Mouse (Mus musculus) lung, postnatal 0 days (tissue): Measurements from ENCODE around the gene Rai14. TPM values are rescaled to one million over a fixed set of nuclear protein-coding genes. Genes with fewer than 3 reads are reported as not detected.

ENCODE experiments used
- ATAC-seq: fragments of 200-750 bp; cut with Nextera tagmentation; 2 replicates; pipeline ENCODE4 v1.8.0; 2017; ENCODE audit warnings: moderate library complexity
- DNase-seq: peaks from one replicate; pipeline ENCODE4 v3.0.0-alpha.2; 2016; ENCODE audit warnings: low spot score
- H3K27ac ChIP-seq: fragments of 300-500 bp; sonication (generic); 2 replicates; pipeline ENCODE4 v1.5.1; 2014; ENCODE audit warnings: antibody characterized with exemption, mild to moderate bottlenecking, low read length, mixed read lengths
- H3K27me3 ChIP-seq: fragments of 300-500 bp; sonication (generic); replicated peaks from 2 replicates; pipeline ENCODE4 v1.6.1; 2014; ENCODE audit warnings: low read length, mixed read lengths; ENCODE audit not compliant: insufficient read depth
- H3K36me3 ChIP-seq: fragments of 300-500 bp; sonication (generic); 2 replicates; pipeline ENCODE4 v1.6.1; 2014; ENCODE audit warnings: low read length, mixed read lengths; ENCODE audit not compliant: insufficient read depth
- H3K4me1 ChIP-seq: fragments of 300-500 bp; sonication (generic); 2 replicates; pipeline ENCODE4 v1.6.1; 2014; ENCODE audit warnings: antibody characterized with exemption, low read depth, low read length, mixed read lengths; ENCODE audit not compliant: insufficient read depth
- H3K4me2 ChIP-seq: fragments of 300-500 bp; sonication (generic); replicated peaks from 2 replicates; pipeline ENCODE4 v1.6.1; 2014; ENCODE audit warnings: low read depth, mild to moderate bottlenecking, low read length, moderate library complexity, mixed read lengths
- H3K4me3 ChIP-seq: fragments of 300-500 bp; sonication (generic); 2 replicates; pipeline ENCODE4 v1.5.1; 2014; ENCODE audit warnings: low read depth, low read length
- H3K9ac ChIP-seq: fragments of 300-500 bp; sonication (generic); replicated peaks from 2 replicates; pipeline ENCODE4 v1.6.1; 2014; ENCODE audit warnings: low read depth, mild to moderate bottlenecking
- H3K9me3 ChIP-seq: fragments of 300-500 bp; sonication (generic); 2 replicates; pipeline ENCODE4 v1.6.1; 2016; ENCODE audit warnings: low read length, mixed read lengths
- CTCF ChIP-seq: IDR thresholded peaks from 2 replicates; pipeline ENCODE4 v1.5.1; 2016; ENCODE audit warnings: antibody characterized with exemption, mild to moderate bottlenecking
- EP300 ChIP-seq: IDR thresholded peaks from 2 replicates; pipeline ENCODE4 v1.6.1; 2016; ENCODE audit warnings: antibody characterized with exemption, mild to moderate bottlenecking, control low read depth
- WGBS: fragments of 180-500 bp; shearing (Covaris S2); extraction: QIAGEN DNeasy Blood & Tissue Kit; methylation state at CpG from one replicate; pipeline ENCODE4 v1.1.7; 2014; 5-methylcytosine and 5-hydroxymethylcytosine counted together
- polyA plus RNA-seq: library from polyadenylated mRNA; unstranded; fragments of >200 nt; fragmentation: Nextera tagmentation; extraction: Ambion mirVana; gene quantifications from 2 replicates; pipeline ENCODE4 v1.2.1, GENCODE M21; 2015

Rai14 gene
- polyA plus RNA-seq, 1 experiment from 2014 or later = 56.0 TPM

- no peaks in the 10 kb centered on the region for H3K36me3 ChIP-seq
- H3K27me3 ChIP-seq = no peaks in the 10 kb centered on the region
- WGBS = 67% methylated on average over 5 of the region's 5 CpGs
- no peak overlapping the region for H3K4me3 ChIP-seq
- no peak for DNase-seq
- peaks cover 8% of the 10 kb centered on the region; the same call in 1 of the 2 replicates for H3K4me1 ChIP-seq
- TF ChIP-seq EP300 = no peak
- no peak for TF ChIP-seq CTCF
- no peak overlapping the region for H3K4me2 ChIP-seq
- no peaks in the 10 kb centered on the region for H3K9me3 ChIP-seq
- no peak for ATAC-seq
- H3K9ac ChIP-seq = no peak overlapping the region
- H3K27ac ChIP-seq = no peak overlapping the region
Measured at GRCm38 (mm10) chr15:10690973-10691372, 23.5 kb downstream of the Rai14 start.

- ATAC-seq (peak; percentile 96), DNase-seq (peak; percentile 97)
- no peak overlapping the region for H3K9ac ChIP-seq
- H3K4me3 ChIP-seq = no peak overlapping the region
- no peaks in the 10 kb centered on the region for H3K9me3 ChIP-seq
- TF ChIP-seq EP300 (peak; percentile 87), CTCF (no peak)
- 42% methylated on average over 13 of the region's 13 CpGs for WGBS
- H3K4me1 ChIP-seq = peaks cover 8% of the 10 kb centered on the region; the same call in 1 of the 2 replicates
- H3K27me3 ChIP-seq = no peaks in the 10 kb centered on the region
- 0 out of 2 replicates have a peak overlapping the region, but pooled peaks have one; percentile 7 for H3K27ac ChIP-seq
- no peaks in the 10 kb centered on the region for H3K36me3 ChIP-seq
- H3K4me2 ChIP-seq = no peak overlapping the region
Measured at GRCm38 (mm10) chr15:10690219-10690618, 24.2 kb downstream of the Rai14 start.

GRCm38 (mm10) chr15:10689304-10689703, 25.1 kb downstream of the Rai14 start:
- DNase-seq = no peak
- peaks cover 8% of the 10 kb centered on the region; the same call in 1 of the 2 replicates for H3K4me1 ChIP-seq
- no peak for TF ChIP-seq EP300
- no peak for TF ChIP-seq CTCF
- H3K4me2 ChIP-seq = no peak overlapping the region
- no peaks in the 10 kb centered on the region for H3K36me3 ChIP-seq
- no peak overlapping the region for H3K4me3 ChIP-seq
- H3K27ac ChIP-seq = 0 out of 2 replicates have a peak overlapping the region, but pooled peaks have one; percentile 7
- no peak for ATAC-seq
- no peaks in the 10 kb centered on the region for H3K27me3 ChIP-seq
- 53% methylated on average over 11 of the region's 11 CpGs for WGBS
- H3K9ac ChIP-seq = no peak overlapping the region
- H3K9me3 ChIP-seq = no peaks in the 10 kb centered on the region

GRCm38 (mm10) chr15:10688686-10689085, 25.7 kb downstream of the Rai14 start:
- no peaks in the 10 kb centered on the region for H3K27me3 ChIP-seq
- WGBS = 72% methylated on average over 5 of the region's 5 CpGs
- no peak overlapping the region for H3K4me2 ChIP-seq
- H3K4me3 ChIP-seq = no peak overlapping the region
- H3K36me3 ChIP-seq = no peaks in the 10 kb centered on the region
- no peaks in the 10 kb centered on the region for H3K9me3 ChIP-seq
- no peak overlapping the region for H3K9ac ChIP-seq
- ATAC-seq (no peak), DNase-seq (no peak)
- H3K4me1 ChIP-seq = peaks cover 8% of the 10 kb centered on the region; the same call in 1 of the 2 replicates
- no peak for TF ChIP-seq EP300
- no peak for TF ChIP-seq CTCF
- no peak overlapping the region for H3K27ac ChIP-seq

GRCm38 (mm10) chr15:10687365-10687764, 27.1 kb downstream of the Rai14 start:
- 70% methylated on average over 7 of the region's 7 CpGs for WGBS
- no peak for TF ChIP-seq CTCF
- H3K27ac ChIP-seq = no peak overlapping the region
- no peak overlapping the region for H3K4me2 ChIP-seq
- no peaks in the 10 kb centered on the region for H3K9me3 ChIP-seq
- ATAC-seq (no peak), DNase-seq (no peak)
- H3K36me3 ChIP-seq = no peaks in the 10 kb centered on the region
- no peak overlapping the region for H3K9ac ChIP-seq
- H3K4me1 ChIP-seq = peaks cover 8% of the 10 kb centered on the region; the same call in 1 of the 2 replicates
- H3K27me3 ChIP-seq = no peaks in the 10 kb centered on the region
- no peak overlapping the region for H3K4me3 ChIP-seq

- H3K27ac ChIP-seq = no peak overlapping the region
- H3K4me3 ChIP-seq = no peak overlapping the region
- no peaks in the 10 kb centered on the region for H3K36me3 ChIP-seq
- WGBS = 40% methylated on average over 14 of the region's 14 CpGs
- no peaks in the 10 kb centered on the region for H3K27me3 ChIP-seq
- DNase-seq = peak; percentile 51
- no peak for TF ChIP-seq CTCF
- peak; percentile 61 for TF ChIP-seq EP300
- peaks cover 8% of the 10 kb centered on the region; the same call in 1 of the 2 replicates for H3K4me1 ChIP-seq
- ATAC-seq = 0 out of 2 replicates have a peak, but pooled peaks have one; percentile 13
- H3K9me3 ChIP-seq = no peaks in the 10 kb centered on the region
- no peak overlapping the region for H3K4me2 ChIP-seq
- H3K9ac ChIP-seq = no peak overlapping the region
Measured at GRCm38 (mm10) chr15:10685692-10686430, 28.6 kb downstream of the Rai14 start.
